Mouse (Mus musculus) kidney, postnatal 14 days (tissue): ENCODE results near the gene Rbx1.
"Not testable (repeated sequence)": the region's sequence is repeated elsewhere in the genome, so short reads cannot be mapped to it uniquely, and the experiment has no call there.

ENCODE experiments used
- DNase-seq: peaks from one replicate; pipeline ENCODE4 v3.0.0; 2022; ENCODE audit warnings: mixed read lengths

The Rbx1 gene

DNA sequence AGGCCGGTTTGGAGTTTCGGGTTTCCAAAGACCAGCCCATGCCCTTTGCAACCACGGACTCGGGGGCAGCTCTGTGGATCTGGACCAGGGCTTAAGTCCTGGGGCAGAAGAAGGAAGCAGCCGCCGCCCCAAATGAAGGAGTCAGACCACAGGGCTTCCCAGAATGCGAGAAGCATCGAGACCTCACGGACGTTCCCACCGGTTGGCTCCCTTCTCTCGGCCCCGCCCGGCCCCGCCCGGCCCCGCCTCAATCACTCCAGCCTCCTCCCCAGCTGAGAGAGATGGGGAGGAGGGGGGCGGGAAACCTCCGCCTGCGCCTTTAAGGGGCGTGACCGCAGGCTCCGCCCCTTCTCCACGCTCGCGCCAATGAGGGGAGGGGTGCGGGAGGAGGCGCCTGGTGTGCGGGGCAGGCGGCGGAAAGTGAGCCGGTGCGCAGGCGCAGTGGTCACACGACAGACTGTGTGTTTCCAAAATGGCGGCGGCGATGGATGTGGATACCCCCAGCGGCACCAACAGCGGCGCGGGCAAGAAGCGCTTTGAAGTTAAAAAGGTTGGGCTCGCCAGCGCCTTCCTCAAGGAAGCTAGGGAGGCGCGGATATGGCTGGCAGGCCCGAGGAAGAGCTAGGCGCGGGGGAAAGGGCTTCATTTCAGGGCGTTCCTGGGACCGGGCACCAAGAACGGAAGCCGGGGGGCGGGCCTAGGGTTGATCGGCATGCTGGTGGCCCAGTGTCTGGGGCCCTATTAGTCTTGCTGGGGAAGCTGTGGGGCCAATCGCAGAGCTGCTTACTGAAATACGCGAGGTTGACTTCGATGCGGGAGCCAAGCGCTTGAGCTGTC is at the start of gene Rbx1:
Gene Rbx1, plus strand, starts transcription at position 396 of the 837 bp plus-strand sequence.
- DNase-seq: peak; percentile 99

DNA sequence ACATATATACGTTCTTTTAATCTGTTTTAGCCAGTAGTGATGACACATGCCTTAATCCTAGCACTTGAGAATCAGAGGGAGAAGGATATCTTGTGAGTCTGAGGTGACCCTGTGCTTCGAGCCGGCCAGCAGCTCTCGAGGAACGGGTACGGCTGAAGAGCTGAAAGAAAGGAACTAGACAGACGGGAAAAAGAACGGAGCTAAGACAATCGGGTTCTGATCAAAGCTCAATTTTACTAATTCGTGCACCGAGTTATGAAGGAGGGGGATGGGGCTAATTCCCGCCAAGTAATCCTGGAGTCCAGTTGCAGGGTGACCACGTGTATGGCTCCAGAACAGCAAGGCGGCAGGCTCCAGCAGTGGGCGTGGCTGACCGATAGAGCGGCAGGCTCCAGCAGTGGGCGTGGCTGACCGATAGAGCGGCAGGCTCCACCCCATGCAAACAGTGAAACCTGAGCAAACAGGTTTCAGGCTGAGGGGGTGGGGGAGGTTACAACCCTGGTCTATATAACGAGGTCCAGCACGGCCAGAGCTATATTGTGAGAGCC is 49.3 kb upstream of the Rbx1 start:
- peak; percentile 83 for DNase-seq

DNA sequence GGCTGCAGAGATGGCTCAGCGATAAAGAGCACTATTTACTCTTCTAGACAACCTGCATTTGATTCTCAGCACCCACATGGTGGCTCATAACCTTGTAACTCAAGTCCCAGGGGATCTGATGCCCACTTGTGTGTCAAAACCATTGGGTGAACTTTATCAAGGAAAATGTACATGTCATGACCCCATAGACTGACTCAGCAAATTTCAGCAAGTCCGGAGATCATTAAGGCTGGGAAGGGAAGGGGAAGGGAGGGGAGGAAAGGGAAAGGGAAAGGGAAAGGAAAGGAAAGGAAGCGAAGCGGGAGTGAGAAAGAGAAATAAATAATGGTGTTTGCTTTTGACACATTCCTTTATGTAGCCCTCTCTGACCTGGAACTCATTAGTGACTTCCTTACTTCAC is 48.0 kb upstream of the Rbx1 start:
- DNase-seq: no peak

DNA sequence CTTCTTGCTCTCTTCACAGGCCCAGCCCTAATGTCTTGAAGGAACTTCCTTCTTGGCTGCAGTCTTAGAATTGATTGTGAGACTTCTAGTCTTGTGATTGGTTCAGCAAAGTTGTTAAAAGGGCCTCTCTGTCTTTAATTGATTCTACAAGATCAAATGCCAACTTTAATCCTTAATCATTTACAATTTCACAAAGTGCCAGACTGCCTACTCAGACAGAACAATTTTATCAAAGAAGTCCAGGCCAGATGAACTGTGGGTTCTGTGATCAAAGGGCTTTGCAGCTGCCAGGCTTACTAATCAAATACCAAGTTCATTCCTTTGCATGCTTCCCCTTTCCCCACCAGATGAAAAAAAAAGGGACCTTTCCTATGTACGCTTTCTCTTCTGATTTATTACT is 44.6 kb upstream of the Rbx1 start:
- peak; percentile 51 for DNase-seq

DNA sequence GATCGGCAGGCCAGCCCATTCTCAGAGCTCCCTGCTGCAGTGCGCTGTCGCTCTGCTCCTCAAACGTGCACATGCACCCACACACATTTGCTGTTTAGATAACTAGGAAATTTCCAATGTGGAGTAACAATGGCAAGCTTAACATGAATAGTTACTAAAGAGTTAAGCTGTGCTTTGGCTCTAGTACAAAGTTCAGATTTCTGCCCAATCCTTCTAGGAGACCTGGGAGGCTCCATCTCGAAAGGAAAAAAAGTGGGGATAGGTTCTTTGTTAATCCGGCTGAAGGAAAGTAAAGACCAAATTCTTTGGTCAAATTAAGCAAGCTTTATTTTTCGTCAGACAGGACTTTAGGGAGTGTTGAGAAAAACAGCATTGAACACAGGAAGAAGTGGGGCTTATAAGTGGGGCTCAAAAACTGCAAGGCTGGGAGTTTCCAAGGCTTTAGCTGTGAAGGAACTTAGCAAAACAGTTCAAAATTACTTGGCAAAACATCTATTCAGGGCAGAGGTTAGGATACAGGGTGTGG is 43.9 kb upstream of the Rbx1 start:
- DNase-seq: peak; percentile 22

DNA sequence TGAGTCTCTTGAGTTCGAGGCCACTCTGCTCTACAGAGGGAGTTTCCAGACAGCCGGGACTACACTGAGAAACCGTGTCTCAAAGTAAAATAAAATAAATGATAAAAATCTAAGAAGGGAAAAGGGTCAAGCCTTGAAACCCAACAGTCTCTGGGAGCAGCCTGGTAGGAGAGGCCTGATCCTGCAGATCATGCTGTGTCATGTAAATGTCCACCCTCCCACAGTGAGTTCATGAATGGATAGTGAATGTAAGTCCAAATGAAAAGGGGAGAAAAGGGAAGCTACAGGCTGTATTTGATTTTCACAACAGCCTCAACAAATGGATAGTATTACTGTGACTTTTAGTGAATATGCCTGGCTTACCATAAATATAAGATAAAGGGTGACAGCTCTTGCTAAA is 40.8 kb upstream of the Rbx1 start:
- no peak for DNase-seq

DNA sequence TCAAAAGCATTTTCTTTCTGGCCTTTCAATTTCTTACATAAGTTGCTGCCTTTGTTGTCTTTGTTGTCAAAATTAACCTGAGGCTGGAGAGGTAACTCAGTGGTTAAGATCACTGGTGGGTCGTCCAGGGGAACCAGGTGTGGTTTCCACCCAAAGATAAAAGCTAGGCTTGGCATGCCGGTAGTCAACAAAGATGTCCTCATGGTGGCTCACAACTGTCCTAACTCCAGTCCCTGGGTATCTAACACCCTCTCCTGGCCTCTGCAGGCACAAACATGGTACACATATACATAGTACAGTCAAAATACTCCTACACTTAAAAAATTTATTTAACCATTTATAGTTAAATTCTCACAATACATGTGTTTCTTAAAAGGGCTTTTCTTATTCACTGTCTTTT is 38.1 kb upstream of the Rbx1 start:
- DNase-seq: no peak

DNA sequence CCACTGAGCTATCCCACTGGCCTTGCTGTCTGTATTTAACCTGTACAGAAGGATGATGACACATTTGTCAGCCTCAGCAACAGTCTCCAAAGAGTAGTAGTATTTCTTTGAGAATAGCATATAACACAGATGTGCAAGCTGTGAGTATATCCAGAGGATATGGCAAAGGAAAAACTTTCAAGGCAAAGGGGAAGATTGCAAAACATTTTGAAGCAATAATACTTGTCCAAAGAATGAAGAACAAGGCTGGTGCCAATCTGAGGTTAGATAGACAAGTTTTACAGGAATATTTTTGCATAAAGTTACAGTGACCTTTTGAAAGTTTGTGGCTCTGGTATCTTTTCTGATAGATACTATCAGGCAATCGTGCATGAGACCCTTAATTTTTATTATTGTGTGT is 34.9 kb upstream of the Rbx1 start:
- no peak for DNase-seq

DNA sequence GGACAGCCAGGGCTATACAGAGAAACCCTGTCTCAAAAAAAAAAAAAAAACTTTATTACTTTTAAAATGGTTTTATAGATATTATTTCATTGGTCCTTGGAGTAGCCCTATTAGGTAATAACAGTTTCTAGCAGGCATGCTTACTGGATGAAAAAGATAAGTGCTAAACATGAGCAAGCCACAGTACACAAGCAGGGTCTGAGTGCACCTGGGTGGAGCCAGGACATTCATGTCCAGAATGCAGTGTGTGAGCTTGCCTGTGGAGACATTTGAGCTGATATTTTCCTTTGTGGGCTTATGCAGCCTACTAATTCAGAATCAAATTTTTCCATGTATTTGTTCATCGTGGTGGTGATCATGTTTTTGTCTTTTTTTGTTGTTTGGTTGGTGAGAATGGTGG is 27.8 kb upstream of the Rbx1 start:
- DNase-seq: no peak

DNA sequence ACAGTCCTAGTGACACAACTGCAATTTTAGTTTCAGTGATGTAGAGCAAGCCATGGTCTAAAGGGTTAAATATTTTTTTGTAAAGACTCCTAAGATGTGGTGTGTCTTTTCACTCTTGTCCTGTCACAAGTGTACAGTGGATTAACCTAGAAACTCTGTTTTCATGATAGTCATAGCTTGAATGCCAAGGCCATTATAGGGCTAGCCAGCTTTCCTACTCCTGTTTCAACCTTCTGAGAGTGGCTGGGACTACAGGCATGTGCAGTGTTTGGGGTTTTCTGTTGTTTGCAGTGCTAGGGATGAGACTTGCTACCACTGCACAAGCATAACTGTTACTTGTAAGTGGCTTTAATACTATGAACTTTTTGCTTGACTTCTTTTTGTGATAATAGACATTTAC is 26.9 kb upstream of the Rbx1 start:
- DNase-seq: no peak

DNA sequence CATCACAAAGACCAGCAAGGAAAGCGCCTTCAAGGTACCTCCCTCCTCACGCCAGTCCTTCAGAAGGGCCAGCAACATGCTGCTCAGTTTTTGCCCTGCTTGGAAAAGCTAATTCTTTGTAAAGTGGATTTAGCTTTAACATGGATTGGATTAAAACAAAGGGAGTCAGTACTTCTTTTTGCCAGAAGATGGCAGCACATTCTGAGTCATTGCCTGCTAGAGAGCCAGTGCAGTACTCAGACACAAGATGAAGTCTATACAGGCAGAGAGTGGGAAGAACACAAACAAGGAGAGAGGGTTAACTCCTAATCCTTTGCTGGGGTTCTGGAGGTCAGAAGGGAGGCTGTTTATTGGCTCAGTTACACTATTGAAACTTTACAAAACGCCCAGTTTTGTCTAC is 17.6 kb upstream of the Rbx1 start:
- peak; percentile 83 for DNase-seq

DNA sequence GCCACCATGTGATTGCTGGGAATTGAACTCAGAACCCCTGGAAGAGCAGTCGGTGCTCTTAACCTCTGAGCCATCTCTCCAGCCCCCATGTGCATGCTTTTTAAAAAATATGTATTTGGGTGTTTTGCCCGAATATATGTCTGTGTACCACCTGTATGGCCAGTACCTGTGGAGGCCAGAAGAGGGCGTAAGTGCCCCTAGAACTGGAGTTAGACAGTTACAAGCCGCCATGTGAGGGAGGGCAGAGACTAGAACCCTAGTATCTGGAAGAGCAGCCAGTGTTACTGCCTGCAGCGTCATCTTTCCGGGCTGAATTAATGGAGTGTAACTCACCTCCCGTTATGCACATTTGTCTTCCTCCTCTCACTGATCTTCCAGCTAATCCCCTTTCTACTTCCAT is 4.6 kb upstream of the Rbx1 start:
- DNase-seq: no peak

DNA sequence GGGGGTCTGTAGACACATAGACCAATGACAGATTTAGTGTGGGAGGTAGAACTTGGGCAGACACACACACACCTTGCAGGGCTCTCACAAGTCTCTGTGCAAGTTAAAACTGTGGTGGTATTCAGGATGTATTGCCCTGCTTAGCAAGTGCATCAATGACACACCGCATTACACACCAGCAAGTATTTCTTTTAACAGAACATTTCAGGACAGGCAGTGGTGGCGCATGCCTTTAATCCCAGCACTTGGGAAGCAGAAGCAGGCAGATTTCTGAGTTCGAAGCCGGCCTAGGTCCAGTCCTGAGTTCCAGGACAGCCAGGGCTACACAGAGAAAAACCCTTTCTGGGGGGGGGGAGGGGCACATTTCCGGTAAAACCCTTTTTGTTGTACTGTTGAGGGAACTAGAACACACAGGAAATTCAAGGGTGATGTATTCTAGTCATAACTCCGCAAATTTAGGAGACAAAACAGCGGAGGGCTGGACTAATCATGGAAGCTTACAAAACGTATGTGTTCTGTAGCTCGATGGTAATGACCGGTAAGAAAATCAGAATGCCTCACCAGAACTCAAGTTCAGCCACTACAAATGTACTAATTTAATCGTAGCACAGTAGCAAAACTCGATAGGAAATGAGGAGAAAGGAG is 958 bp upstream of the Rbx1 start:
- DNase-seq: no peak

DNA sequence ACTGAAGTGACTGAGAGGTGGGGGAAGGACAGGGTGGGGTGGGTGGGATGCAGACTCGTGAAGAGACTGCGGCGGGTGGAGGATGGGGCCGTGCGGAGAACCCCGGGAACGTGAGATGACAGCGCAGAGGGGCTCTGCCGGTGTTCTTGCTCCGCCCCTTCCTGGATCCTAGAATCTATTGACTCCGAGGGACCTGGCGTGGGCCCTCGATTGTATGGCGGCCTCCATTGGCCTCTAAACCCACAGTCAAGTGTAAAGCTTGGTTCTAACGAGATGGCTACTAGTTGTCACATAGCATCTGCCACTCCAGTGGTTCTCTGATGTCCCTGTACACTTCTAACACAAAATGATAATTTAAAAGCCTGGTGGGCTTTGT is 630 bp downstream of the Rbx1 start:
- no peak for DNase-seq

DNA sequence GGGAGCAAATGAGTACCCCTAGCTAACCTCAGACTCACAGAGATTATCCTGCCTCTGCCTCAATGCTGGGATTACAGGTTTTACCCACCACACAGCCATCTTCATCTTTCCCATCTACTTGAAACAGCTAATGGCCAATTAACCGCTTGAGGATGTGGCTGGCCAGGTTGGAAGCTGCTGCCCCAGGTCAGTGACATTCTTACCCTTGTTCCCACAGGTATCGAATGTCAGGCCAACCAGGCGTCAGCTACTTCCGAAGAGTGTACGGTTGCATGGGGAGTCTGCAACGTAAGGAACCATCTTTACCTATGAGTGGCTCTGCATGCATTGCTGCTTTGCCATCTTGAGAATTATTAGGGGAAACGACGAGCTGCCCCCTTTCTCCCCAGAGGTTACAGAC is 4.6 kb downstream of the Rbx1 start:
- DNase-seq: no peak

DNA sequence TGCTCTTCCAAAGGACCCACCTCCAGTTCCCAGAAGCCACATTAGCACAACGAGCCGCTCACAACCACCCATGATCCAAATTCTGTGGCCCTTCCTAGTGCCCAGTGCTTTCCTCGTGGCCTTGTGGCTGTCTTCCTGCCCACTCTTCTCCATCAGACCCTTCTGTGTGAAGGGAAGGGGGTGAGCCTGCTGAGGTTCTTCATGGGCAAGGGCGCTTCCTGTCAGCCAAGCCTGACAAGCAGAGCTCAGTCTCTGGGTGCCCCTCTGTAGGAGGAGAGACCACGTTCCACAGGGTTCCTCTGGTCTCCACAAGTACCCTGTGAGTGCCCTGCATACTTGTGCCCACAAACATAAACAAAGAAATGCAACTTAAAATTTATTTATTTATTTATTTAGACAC is 6.2 kb downstream of the Rbx1 start:
- no peak for DNase-seq

DNA sequence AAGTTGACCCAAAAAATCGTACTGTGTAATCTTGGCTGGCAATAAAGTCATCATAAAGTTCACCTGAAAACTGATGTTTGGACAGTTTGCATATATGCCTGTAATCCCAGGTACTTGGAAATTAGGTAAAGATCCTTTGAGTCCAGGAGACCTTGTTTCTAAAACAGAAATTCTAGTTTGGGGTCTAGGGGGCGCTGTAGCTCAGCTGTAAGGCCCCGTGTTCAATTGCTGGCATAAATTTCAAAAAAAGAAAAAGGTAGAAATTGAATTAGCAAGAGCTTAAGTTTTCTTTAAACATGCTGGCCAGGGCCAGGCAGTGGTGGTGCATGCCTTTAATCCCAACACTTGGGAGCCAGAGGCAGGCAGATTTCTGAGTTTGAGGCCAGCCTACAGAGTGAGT is 9.6 kb downstream of the Rbx1 start:
- DNase-seq: peak; percentile 24

DNA sequence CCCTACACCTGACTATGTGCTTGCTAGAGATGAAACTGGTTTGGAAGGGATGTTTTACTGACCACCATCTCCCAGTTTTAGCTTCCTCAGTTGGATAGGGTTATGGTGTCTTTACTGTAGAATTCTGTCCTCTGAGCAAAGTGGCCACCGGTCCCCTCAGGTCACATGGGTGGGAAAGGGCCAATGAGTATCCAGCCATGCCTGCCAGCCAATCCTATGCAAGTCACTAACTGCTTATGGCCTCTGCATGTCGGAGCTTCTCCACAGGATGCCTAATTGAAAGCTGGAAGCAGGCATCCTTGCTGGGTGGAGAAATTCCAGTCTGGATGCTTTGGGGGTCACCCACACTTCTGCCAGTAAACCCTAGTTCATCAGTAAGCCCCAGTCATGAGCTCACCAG is 10.5 kb downstream of the Rbx1 start:
- DNase-seq: peak; percentile 18

DNA sequence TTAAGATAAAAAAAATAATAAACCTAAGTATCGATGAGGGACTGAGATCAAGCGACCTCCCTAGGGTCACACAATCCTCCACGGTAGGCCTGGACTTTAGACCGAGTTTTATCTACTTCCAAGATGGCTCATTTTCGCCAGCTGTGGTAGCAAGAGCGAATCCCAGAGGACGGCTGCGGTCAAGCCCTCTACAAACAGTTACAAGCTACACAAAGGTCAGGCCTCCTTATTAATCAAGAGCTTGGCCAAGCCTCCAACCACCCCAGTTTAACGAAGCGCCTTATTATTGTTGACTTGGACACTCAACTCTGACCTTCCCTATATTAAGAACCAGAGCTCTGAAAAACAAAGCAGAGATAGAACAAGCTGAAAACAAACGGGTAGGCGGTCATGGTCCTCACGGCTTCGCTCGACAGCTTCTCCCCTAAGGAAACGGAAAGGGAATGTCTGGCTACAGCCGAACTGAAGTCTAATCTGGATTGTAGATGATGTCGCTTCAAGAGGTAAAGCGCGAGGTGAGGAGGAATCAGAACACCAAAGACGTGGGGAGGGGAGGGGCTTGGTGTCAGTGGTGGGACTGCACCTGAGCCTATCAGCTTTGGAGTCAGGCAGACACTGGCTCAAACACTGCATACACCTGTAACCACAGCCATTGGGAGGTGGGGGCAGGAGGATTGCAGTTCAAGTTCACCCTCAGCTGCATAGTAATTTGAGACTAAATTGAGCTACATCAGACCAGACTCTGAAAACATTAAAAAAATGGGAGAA is 13.5 kb downstream of the Rbx1 start:
- peak; percentile 63 for DNase-seq

DNA sequence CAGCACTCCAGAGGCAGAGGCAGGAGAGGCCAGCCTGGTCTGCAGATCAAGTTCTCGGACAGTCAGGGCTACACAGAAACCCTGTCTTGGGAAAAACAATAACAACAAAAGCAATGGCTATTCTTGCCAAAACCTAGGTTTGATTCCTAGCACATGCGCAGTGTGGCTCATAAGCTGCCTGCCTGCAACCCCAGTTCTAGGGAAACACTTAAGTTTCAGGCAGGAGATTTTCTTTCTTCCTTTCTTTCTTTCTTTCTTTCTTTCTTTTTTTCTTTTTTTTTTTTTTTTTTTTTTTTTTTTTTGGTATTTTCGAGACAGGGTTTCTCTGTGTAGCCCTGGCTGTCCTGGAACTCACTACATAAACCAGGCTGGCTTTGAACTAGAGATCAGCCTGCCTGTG is 14.2 kb downstream of the Rbx1 start:
- not testable (repeated sequence) for DNase-seq

DNA sequence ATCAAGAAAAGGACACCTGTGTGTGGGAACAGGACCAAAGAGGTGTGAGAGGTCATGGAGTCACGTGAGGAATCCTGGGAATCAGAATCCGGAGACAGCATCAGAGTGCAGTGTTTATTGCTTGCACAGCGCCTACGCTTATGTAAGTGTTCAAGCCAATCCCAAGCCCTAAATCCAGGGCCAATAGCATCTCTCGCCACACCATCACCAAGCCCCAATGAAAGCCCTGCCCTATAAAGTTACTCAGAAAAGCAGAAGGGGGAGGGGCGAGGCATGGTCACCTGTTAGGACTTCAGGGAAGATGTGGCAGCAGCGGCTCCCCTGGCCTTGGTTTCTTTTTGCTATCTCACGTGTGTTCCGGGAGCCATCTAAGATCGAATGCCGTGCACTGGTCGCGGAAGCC is 14.9 kb downstream of the Rbx1 start:
- DNase-seq: peak; percentile 42

DNA sequence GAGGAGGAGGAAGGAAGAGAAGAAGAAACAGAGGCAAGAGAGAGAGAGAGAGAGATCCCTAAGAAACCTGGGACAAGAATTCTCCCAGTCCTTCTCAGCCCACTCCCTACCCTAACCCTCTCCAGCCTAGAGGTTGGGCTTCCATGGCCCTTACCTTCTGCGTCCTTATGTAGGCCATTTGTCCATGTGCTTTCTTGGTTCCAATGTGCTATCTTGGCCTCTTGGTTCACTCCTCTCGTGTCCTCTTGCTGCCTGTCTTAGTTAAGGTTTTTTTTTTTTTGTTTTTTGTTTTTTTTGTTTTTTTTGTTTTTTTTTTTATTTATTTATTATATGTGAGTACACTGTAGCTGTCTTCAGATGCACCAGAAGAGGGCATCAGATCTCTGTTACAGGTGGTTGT is 16.9 kb downstream of the Rbx1 start:
- DNase-seq: no peak

DNA sequence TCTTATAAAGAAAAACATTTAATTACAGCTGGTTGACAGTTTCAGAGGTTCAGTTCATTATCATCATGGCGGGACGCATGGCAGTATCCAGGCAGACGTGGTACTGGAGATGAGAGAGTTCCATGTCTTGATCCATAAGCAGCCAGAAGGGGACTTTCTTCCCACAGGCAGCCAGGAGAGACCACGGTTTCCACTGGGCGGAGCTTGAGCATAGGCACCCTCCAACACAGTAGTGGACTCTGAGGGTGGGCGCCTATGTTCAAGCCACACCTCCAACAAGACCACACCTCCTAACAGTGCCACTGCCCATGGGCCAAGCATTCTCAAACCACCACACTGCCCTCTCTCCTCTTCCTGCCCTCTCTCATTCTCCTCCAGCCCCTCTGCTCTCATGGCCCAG is 17.6 kb downstream of the Rbx1 start:
- DNase-seq: no peak
